Mouse (Mus musculus) hematopoietic stem cell, adult 5-6 weeks (primary cell): ENCODE data around the gene Syvn1. TPM values are rescaled to one million over a fixed set of nuclear protein-coding genes. Genes with fewer than 3 reads are reported as not detected.

Experiments used
- ATAC-seq, 2 experiments: fragments of 125-278 bp in 1 of 2; replicated peaks in 1 of 2; 2 replicates each; pipeline ENCODE4 v1.8.0; 2016 to 2017; ENCODE audit warnings: inconsistent platforms in 2 of 2, mild to moderate bottlenecking in 2 of 2, moderate number of reproducible peaks in 2 of 2, low read depth in 1 of 2, moderate TSS enrichment in 1 of 2; ENCODE audit not compliant: low FRiP score in 2 of 2, poor library complexity in 2 of 2, severe bottlenecking in 2 of 2, insufficient read depth in 1 of 2, low TSS enrichment in 1 of 2
- total RNA-seq: library from RNA; stranded (forward); fragments of 172-1452, 232-1000 nt; gene quantifications from 2 replicates; pipeline ENCODE4 v1.2.3, GENCODE M21; 2017

Gene Syvn1
- 7.0 and 9.4 TPM in 2 replicates for total RNA-seq

- peak; percentile 86 for ATAC-seq
These were observed at the start of gene Syvn1 for GRCm38 (mm10) chr19:6046294-6047153. Gene Syvn1, plus strand, starts transcription at chr19:6046576.

GRCm38 (mm10) chr19:5998180-5998579, 48.2 kb upstream of the Syvn1 start:
- no peak for ATAC-seq

DNA sequence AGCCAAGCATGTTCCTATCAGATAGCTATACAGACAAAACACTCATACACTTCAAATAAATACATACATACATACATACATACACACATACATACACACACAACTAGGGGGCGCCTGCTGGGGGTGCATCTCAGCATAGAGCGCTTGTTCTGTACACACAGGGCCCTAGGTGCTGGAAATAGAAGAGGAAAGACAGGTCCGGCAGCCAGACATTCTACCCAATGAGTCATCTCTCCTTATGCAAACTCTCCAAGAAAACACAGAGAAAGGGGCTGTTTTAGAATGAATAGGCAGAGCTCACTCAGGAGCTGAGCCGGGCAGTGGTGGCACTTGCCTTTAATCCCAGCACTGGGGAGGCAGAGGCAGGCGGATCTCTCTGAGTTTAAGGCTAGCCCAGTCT, 46.4 kb upstream of the Syvn1 start:
- ATAC-seq: no peak

DNA sequence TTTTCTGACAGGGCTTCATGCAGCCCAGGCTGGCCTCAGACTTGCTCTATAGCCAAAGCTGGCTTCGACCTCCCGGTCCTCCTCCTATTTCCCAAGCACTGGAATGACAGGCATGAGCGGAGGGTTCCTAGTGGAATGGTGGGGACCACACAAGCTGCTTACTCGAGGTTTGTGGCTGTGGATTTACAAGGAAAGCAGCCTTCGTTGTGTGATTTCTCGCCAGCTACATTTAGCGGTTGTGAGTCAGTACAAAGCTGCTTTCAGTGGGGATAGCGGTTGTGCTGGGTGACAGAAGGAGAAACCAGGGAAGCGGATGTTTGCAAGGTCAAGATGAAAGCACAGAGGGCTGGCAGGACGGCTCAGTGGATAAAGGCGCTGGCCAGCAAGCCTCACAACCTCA, 40.8 kb upstream of the Syvn1 start:
- no peak for ATAC-seq

DNA sequence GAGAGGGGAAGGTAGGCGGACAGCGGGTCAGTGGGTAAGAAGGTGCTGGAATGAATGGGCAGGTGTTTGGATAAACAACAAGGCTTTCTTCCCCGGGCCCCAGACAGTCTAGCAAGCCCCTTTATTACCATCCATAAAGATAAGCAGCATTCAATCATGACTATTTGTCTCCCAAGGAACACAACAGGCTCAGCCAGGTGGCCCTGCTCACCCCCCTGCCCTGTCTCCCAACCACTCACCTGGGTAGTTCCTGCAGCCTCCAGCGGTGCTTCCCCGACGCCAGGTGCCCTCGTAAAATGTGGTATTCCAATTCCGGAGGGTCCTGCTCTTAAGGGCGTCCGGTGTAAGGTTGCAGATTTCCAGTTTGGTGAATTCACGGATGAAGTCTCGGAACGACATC, 39.4 kb upstream of the Syvn1 start:
- ATAC-seq: no peak

DNA sequence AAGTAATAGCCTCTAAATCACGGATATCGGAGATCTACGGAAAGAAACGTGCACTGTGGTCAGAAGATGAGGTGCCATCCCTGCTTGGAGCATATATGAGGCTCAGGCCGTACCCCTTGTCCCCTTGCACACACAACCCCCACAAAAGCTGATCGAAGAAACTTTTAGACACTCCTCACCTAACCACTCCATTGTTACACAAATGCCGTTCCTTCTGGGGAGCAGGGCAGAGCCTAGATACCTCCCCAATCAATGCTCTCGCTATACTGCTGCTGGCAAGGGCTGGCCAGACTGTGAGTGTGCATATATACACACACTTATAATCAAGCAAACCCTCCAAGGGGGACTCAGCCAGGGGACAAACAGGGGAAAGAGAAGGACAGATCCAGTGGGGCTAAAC, 37.2 kb upstream of the Syvn1 start:
- no peak for ATAC-seq

DNA sequence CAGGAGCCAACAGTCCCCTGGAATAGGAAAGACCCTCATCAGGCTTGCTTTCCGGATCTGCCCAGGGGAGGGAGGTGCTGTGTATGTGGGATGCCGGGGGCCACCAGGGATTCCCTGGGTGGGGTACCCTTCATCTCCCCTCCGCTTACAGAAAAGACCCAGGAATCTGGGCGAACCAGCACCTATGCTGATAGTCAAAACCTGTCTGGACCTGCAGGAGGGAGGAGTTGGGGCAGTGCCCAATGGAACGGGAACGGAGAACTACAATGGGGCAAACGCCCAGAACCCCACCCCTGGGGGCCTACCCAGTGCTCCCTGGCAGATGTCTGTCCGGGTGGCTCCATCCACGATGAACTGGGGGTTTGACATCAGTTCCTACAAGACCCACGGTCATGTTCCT, 32.7 kb upstream of the Syvn1 start:
- ATAC-seq: no peak

- peak; percentile 33 to 40; a peak in 2 of 4 replicates for ATAC-seq
These were observed 31.3 kb upstream of the Syvn1 start for GRCm38 (mm10) chr19:6014991-6015510.

DNA sequence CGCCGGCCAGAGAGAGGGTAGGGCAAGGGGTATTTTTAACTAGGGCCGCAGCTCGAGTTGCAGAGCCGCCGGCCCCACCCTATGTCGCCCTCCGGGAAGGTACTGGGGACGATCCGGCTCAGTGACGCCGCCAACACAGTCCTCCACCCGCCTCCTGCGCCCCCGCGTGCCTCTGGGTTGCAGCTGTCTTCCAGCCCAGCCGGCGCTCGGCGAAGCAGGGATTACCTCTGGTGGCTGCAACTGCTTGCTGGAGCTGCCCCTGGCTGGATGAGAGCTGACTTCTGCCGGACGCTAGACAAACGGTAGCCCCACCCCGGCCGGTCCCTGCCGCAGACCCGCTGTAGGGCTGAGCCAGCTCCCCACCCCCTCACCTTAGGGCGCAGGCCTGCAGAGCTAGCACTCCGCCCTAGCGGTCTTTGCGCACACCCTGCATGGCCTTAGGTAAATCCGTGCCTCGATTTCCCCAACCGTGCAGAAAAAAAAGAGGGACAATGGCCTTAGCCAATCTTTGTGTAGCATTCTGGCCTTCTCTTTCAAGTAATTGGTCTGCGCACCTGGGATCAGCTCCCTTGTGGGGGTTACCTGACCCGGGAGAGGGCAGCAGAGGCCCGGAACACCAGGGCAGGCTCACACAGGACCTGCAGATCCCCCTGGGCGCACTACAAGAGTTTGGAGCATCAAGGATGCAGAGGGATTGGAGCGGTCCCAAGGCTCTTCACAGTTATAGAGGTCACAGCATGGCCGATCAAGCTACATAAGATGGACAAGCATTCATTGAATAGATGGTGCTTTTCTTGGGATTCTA, 30.7 kb upstream of the Syvn1 start, which contains the start of gene Capn1:
Gene Capn1 (minus strand): TSS at position 387 of the 805 bp plus-strand sequence.
- ATAC-seq: peak; percentile 43 to 60

- ATAC-seq: no peak
These were observed 29.8 kb upstream of the Syvn1 start for GRCm38 (mm10) chr19:6016532-6016931.

DNA sequence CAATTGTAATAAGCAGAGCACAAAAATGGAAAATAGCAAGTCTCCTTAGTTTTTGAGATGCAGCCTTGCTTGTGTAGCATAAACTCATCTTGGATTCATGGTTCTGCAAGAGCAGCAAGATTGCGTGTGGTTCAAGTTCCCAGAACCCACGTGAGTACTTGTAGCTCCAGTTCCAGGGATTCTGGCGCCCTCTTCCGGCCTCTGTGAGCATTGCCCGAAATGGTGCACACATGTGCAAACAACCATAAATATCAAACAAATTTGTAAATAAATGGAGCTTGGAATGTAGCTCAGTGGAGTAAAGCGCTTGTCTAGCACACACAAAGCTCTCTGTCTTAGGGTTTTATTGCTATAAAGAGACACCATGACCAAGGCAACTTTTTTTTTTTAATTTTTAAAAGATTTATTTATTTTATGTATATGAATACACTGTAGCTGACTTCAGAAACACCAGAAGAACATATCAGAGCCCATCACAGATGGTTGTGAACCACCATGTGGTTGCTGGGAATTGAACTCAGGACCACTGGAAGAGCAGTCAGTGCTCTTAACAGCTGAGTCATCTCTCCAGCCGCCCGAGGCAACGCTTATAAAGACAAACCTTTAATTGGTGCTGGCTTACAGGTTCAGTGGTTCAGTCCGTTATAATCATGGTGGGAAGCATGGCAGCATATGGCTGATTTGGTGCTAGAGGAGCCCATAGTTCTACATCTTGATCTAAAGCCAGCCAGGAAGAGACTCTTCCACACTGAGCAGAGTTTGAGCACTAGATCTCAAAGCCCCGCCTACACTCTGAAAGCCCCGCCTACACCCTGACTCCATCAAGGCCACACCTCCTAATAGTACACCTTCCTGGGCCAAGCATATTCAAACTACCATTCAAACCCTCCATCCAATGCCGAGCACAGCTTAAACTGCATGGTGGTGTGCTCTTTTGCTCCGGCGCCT, 28.0 kb upstream of the Syvn1 start:
- ATAC-seq: peak; percentile 61 to 65

- no peak for ATAC-seq
These were observed 26.1 kb upstream of the Syvn1 start for GRCm38 (mm10) chr19:6020276-6020675.

DNA sequence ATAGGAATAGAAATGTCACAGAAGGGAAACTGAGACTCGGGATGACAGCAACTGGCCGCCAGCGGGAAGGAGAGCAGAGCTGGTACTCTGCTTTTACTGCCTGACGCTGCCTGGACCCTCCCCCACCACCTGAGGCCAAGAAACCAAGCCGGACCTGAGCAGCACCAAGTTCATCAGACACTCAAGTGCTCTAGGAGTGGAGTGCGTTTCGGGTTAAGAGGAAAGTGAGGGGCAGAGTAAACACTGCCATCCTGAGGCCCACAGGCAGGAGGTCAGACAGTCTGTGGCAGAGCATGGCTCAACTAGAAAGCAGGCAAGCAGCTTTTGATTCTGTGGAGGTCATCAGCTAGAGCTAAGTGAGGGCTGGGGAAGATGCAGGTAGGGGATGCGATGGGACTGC, 23.3 kb upstream of the Syvn1 start:
- no peak for ATAC-seq

DNA sequence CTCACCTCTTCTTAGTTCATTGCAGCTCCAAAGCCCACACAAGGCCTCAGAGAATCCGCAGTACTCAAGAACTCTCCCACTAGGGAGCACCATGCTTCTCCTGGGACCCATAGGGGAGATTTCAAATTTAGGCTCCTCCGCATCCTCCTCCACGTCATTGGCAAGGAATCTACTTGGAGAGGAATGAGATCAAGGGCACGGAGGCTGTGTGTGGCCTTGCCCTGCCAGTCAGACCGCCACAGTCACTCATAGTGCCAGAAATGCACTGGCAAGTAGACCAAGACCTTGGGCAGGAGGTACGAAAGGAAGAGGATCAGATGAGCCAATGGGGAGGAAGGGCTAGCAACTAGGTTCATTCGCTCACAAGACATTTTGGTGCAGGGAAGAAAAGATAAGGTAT, 22.4 kb upstream of the Syvn1 start:
- no peak for ATAC-seq

DNA sequence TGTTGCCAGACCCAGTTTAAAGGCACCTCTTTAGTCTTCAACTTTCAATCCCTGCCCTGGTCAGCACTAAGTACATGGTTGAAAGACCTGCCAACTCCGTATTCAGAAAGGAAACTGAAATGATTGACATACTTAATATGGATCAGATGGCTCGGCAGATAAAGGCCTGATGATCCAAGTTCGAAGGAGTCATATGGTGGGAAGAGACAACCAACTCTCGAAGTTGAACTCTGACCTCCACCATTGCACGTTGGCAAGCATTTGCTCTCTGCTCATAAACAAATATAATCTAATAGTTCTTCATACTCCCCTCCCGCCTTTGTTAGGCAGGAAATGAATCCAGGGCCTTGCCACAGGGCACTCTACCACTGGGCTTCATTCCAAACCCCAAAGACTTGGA, 17.4 kb upstream of the Syvn1 start:
- ATAC-seq: no peak

DNA sequence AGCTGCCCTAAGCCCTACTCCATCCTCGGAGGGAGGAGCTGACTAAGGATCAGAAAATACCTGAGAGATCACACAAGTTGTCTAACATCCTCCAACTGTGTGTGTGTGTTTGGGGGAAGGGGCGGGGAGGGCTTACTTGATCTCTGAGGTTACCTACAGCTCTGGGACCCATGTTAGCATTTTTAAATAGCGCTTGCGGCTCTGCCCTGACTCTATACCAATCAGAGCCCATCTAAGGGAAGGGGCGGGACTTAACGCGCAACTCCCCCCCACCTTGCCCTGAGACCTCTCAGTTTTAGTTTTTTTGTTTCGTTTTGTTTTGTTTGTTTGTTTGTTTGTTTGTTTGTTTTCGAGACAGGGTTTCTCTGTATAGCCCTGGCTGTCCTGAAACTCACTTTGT, 16.9 kb upstream of the Syvn1 start:
- ATAC-seq: no peak
